Mouse (Mus musculus) adrenal gland, postnatal 10 days (tissue): ENCODE data around the gene Pxt1. TPM values are rescaled to one million over a fixed set of nuclear protein-coding genes. Genes with fewer than 3 reads are reported as not detected.

Experiments used
- DNase-seq: peaks from one replicate; pipeline ENCODE4 v3.0.0; 2021; ENCODE audit warnings: mixed read lengths
- total RNA-seq, 2 experiments: library from RNA; stranded (reverse); gene quantifications; 2 replicates each; pipeline ENCODE4 v1.2.3; 2021

The Pxt1 gene
- total RNA-seq, 2 experiments from 2014 or later: 0.90 to 0.91 TPM

GRCm38 (mm10) chr17:28913940-28914339, 29.7 kb downstream of the Pxt1 start:
- DNase-seq: peak; percentile 44

GRCm38 (mm10) chr17:28913200-28913599, 30.4 kb downstream of the Pxt1 start:
- DNase-seq: peak; percentile 67

DNA sequence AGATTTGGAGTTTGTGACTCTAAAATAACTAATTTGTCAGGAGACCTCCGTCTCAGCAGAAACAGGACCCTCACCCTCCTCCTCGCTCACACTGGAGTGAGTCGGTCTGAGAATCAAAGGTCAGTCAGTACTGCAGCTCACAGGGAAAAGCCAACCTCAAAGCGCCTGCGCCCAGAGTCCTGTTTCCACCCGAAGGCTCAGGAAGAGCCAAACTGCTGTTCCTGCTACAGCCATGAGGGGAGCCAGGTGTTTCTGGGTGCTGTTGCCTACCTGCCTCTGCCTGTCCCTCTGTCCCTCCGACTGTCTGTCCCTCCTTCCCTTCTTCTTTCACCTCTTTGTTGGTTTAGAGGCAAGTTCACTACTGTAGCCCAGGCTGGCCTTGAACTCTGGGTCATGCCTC, 33.5 kb downstream of the Pxt1 start:
- no peak for DNase-seq

DNA sequence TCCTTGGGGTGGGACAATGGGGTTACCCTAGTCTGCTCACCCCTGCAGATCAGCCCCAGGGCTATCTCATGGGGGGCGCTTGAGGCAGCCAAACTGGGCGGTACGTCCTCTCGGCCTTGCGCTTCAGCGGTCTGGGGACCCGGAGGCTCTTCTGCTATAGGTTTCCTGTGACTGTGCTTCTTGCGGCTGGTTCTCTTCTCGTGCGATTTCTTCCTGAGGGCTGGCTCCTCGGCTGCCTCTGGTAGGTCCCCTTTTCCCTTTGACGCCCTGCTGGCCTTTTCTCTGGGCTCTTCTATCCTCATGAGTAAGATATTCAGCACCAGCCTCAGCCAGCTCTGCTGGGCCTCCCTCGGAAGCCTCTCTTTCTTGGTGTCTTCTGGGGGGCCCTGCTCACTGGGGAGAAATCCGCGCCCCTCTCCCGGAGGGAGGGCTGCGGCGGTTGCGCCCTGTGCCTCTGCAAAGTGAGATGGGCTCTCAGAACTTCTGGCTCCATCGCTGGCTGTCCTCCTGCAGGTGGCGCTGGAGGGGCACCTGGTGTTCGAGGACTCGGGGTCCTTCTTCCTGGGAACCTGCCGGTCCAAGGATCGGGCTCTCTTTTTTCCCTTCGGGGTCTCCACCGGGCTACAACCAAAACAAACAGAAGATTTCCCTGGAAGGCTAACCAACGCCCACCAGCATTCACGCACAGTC, 34.2 kb downstream of the Pxt1 start:
- peak; percentile 75 for DNase-seq

- no peak for DNase-seq
Observed at GRCm38 (mm10) chr17:28907959-28908358, 35.7 kb downstream of the Pxt1 start.

DNA sequence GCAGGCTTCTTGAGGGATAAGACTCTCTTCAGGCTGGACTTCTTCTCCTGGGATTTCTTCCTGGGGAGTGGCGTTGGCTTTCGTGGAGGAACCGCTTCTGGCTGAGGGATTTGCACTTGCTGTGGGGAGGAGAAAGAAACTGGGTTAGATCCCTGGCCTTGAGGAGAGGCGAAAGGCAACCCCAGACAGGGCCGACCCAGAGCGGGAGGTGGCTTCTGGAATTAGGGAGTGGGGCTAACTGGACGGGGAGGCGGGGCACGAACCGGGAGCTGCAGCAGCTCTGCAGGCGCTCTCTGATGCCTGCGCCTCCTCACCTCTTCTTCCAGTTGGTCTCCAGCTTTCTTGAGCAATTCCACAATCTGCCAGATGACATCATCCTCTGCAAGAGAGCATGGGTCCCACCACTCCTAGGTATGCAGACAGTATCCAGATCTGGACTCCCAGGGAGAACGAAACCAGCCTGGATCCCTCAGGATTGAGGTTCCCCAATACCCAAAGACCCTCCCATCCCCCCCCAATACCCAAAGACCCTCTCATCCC, 38.2 kb downstream of the Pxt1 start:
- no peak for DNase-seq

DNA sequence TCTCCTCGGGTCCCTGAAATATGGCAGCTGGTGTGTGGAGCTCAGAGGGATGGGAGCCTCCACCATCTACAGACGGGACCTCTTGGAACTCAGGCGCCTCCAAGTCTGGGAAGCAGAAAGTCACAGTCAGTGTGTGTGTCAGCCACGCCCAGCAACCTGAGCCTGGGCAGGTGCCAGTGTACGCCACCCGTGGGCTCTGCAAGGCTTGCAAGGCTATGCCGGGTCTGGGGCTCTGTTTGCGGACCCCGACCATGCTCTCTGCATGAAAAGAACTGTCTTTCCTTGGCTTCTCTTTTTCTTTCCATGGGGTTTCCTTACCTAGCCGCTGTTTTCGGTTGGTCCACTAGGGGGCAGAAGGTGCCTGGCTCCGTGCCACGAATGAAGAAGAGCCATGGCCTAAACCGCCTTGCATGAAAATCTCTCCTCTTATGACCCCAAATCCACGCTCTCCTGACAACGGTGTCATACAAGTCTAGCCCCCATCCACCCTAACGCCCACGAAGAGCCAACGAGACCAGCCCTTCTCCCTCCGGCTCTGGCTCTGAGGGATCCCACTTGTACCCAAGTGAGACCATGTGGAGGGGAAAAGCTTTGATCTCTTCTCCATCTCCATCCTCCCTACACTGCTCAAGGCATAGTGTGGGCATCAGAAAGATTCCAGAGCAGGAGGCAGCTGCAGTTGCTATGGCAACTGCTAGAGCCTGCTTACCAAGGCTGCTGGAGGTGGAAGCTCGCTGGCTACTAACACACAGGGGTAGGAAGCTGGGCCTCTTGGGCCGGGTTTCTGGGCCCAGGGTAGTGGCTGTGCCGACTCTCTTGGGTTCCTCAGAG, 38.9 kb downstream of the Pxt1 start:
- peak; percentile 85 for DNase-seq

DNA sequence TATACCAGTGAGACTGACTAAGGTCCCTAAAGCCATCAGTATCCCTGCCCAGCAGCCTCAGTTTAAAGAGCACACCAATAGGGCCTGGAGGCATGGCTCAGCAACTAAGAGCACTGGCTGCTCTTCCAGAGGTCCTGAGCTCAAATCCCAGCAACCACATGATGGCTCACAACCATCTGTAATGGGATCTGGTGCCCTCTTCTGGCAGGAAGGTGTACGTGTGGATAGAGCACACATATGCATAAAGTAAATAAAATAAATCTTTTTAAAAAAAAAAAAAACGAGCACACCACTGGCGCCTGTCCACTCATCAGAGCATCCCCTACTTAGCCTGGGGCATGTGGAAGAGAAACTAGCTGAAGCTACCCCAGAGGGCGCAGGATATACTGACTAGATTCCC, 42.1 kb downstream of the Pxt1 start:
- no peak for DNase-seq

- no peak for DNase-seq
Observed at GRCm38 (mm10) chr17:28899427-28899826, 44.2 kb downstream of the Pxt1 start.

DNA sequence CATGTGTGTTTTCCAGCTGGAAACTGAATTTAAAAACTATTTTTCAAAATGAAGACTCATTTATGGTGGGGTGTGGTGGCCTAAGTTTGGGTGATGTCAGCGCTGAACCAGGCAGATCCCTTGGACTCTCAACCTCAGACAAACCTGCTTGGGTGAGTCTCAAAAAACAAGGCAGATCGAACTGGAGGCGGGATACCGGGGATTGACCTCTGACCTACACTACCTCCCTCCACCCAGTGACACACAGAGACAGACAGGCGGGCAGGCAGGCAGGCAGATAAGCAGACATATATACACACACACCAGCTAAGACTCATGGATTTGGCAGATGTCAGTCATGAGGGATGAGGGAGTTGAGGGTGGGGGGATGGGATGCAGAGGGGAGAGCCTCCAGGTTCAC, 45.4 kb downstream of the Pxt1 start:
- DNase-seq: no peak

- DNase-seq: no peak
Observed at GRCm38 (mm10) chr17:28897817-28898216, 45.8 kb downstream of the Pxt1 start.

DNA sequence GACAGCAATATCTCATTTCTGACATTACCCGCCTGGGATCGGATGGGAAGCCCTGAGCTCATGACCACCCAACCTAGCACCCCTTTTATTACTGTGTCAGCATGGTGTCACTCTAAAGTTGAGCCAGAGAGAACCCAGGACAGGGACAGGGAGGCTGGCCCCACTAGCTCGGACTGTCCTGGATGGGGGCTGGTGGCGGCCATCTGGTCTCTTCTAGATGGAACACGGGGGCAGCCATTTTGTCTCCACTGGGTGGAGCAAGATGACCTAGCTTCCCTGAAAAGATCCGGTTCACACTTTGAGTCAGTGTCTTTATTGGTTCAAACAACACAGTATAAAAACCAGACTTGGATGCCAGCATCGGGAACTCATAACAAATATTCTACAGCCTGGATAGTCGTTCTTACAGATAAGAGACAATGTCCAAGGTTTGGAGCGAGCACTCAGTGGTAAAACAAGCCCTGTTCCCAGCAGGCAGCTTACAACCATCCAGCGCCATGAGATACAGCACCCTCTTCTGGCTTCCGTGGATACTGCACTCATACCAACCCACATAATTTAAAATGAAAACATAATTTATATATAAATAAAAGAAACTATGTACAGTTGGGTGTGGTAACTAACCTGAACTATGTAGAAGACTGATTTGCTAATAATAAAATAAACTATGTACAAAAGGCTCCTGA, 47.4 kb downstream of the Pxt1 start:
- DNase-seq: no peak

GRCm38 (mm10) chr17:28895217-28895875, 48.3 kb downstream of the Pxt1 start:
- no peak for DNase-seq

GRCm38 (mm10) chr17:28894050-28894767, 49.4 kb downstream of the Pxt1 start:
- DNase-seq: no peak

DNA sequence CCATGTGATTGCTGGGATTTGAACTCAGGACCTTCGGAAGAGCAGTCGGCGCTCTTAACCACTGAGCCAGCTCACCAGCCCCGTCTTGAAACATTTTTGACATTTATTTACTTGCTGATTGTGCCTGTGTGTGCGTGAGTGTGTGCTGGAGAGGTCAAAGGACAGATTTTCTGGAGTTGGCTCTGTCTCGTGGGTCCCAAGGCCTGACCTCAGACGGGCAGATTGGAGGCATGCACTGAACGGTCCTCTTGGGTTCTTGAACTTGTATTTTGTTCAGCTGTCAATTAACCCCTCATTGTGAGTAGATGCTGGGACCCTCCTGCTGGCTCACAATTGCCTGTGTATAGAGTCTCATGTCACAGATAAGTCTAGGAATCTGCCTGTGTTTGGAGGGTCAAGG, 57.4 kb downstream of the Pxt1 start:
- no peak for DNase-seq

- DNase-seq: no peak
Observed at GRCm38 (mm10) chr17:28885231-28885630, 58.4 kb downstream of the Pxt1 start.

Other genes with a start within 250 kb of the Pxt1 start
- gene AC170998.1, start 217.8 kb downstream of the Pxt1 start, total RNA-seq: 1 to 10 TPM in 1 of 2 experiments, under 1 TPM in 1; 0.78 to 1.7 TPM
- gene Mapk13, start 174.5 kb downstream of the Pxt1 start, total RNA-seq: 10 to 100 TPM; 34.6 to 35.5 TPM
- gene Brpf3, start 142.8 kb downstream of the Pxt1 start, total RNA-seq: 10 to 100 TPM; 56.2 to 62.8 TPM
- not detected for gene Pnpla1, start 85.4 kb downstream of the Pxt1 start, total RNA-seq
- under 1 TPM; 0.09 to 0.12 TPM for gene 4930539E08Rik, start 28.5 kb downstream of the Pxt1 start, total RNA-seq
- gene Kctd20, start 8.1 kb upstream of the Pxt1 start, total RNA-seq: 10 to 100 TPM; 76.1 to 76.7 TPM
- 10 to 100 TPM; 55.0 to 76.8 TPM for gene Stk38, start 64.2 kb upstream of the Pxt1 start, total RNA-seq
- 100 to 1,000 TPM; 144 to 193 TPM for gene Srsf3, start 88.8 kb upstream of the Pxt1 start, total RNA-seq
- gene Cdkn1a, start 147.1 kb upstream of the Pxt1 start, total RNA-seq: 100 to 1,000 TPM in 1 of 2 experiments, 10 to 100 TPM in 1; 46.6 to 201 TPM
- 1 to 10 TPM in 1 of 2 experiments, under 1 TPM in 1; 0.66 to 1.4 TPM for gene Rab44, start 170.3 kb upstream of the Pxt1 start, total RNA-seq